Mouse (Mus musculus) cerebellum, postnatal 10 days (tissue): ENCODE results near the gene Gm10778.
A peak's percentile ranks its signal among the peaks of the same experiment; 100 is the strongest.
"Not testable (repeated sequence)": the region's sequence is repeated elsewhere in the genome, so short reads cannot be mapped to it uniquely, and the experiment has no call there.

Source experiments
- DNase-seq, 2 experiments: peaks; one replicate each; pipeline ENCODE4 v3.0.0; 2021; ENCODE audit warnings: mixed read lengths in 2 of 2

The Gm10778 gene

GRCm38 (mm10) chr10:81628390-81628789 lies 20.5 kb upstream of the Gm10778 start, which contains the start of gene Ankrd24:
Gene Ankrd24, plus strand, starts transcription at chr10:81628540.
- DNase-seq = no peak

GRCm38 (mm10) chr10:81633253-81634099 lies 15.4 kb upstream of the Gm10778 start:
- DNase-seq = peak; percentile 75 to 81

- no peak for DNase-seq
Observed at GRCm38 (mm10) chr10:81636338-81636737, 12.5 kb upstream of the Gm10778 start.

- no peak for DNase-seq
Observed at GRCm38 (mm10) chr10:81638101-81638500, 10.8 kb upstream of the Gm10778 start.

- not testable (repeated sequence) for DNase-seq
Observed at GRCm38 (mm10) chr10:81640825-81641224, 8.0 kb upstream of the Gm10778 start.

- DNase-seq = peak in 1 of 2 experiments; percentile 1
Observed at GRCm38 (mm10) chr10:81641566-81641965, 7.3 kb upstream of the Gm10778 start.

GRCm38 (mm10) chr10:81641978-81642647 lies 6.7 kb upstream of the Gm10778 start:
- DNase-seq = peak; percentile 59

- no peak for DNase-seq
Observed at GRCm38 (mm10) chr10:81642648-81643448, 6.0 kb upstream of the Gm10778 start.

GRCm38 (mm10) chr10:81643449-81644055 lies 5.3 kb upstream of the Gm10778 start:
- peak; percentile 98 to 99 for DNase-seq

- no peak for DNase-seq
Observed at GRCm38 (mm10) chr10:81644162-81644561, 4.7 kb upstream of the Gm10778 start.

GRCm38 (mm10) chr10:81644716-81645115 lies 4.1 kb upstream of the Gm10778 start:
- DNase-seq = peak in 1 of 2 experiments; percentile 15

GRCm38 (mm10) chr10:81645391-81645790 lies 3.5 kb upstream of the Gm10778 start:
- peak in 1 of 2 experiments; percentile 1 for DNase-seq

- DNase-seq = peak; percentile 55 to 64
Observed at GRCm38 (mm10) chr10:81646015-81646555, 2.8 kb upstream of the Gm10778 start.

GRCm38 (mm10) chr10:81655178-81655577 lies 6.3 kb downstream of the Gm10778 start:
- DNase-seq = peak in 1 of 2 experiments; percentile 6

- peak in 1 of 2 experiments; percentile 0 for DNase-seq
Observed at GRCm38 (mm10) chr10:81656174-81656573, 7.3 kb downstream of the Gm10778 start.

- not testable (repeated sequence) for DNase-seq
Observed at GRCm38 (mm10) chr10:81687114-81687513, 38.3 kb downstream of the Gm10778 start.

- DNase-seq = not testable (repeated sequence)
Observed at GRCm38 (mm10) chr10:81704531-81705301, 55.9 kb downstream of the Gm10778 start, which contains the start of gene Zfp433. Gene Zfp433, plus strand, starts transcription at chr10:81704825.
